Mouse (Mus musculus) mesoderm, embryonic 11.5 days (tissue): ENCODE measurements around the gene Bcl2l2.

ENCODE experiments used
- DNase-seq: peaks from one replicate; pipeline ENCODE4 v3.0.0-alpha.2; 2012; ENCODE audit warnings: low read depth, low spot score

Bcl2l2 gene

DNA sequence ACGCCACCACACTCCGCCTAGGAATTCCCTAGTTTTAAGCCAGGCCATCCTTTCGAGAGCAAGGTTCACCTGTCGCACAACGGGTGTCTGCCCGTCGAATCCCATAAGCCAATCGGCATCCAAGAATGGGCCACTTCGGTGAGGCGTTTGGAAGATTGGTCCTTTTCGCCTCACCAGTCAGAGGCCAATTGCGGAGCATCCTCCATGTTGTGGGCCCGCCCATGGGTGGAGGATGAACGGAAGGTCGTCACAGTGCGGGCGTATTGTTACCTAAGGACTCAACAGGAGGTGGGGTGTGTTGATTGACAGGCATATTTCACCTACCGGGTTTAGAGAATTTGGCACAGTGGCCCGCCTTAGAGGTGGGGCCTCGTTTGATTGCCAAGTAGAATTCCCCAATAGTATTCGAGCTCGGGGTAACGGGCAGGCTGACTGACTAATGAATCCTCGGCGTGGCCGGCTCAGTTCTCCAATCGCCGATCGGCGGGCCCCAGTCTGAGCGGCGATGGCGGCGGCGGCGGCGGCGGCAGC lies 10.5 kb downstream of the Bcl2l2 start:
- peak; percentile 99 for DNase-seq

DNA sequence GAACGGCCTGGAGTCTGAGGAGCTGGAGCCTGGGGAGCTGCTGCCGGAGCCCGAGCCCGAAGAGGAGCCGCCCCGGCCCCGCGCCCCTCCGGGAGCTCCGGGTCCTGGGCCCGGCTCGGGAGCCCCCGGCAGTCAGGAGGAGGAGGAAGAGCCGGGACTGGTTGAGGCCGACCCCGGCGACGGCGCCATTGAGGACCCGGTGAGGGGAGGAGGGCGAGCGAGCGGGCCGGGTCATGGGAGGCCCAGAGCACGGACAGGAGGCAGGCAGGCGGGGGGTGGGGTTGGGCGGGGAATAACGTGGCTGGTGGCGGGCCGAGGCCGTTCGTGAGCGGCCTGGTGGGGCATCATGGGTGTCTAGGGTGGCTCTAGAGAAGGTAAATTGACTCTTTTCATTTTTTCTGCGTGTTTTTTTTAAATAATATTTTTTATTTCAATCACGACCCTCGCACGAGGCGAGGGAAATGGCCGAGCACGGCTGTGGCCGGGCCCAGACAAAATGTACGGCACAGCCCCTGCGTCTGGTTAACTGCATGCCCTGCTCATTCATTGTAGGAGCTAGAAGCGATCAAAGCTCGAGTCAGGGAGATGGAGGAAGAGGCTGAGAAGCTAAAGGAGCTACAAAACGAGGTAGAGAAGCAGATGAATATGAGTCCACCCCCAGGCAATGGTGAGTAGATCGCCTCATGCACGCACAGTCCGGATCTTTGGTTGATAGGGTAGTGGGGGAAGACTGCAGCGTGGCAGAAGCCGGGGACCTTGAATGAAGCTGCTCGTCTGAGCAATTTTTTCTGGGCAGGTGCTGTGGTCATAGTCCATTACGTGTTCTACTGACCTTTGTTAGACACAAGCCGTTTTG lies 11.3 kb downstream of the Bcl2l2 start:
- DNase-seq = no peak

DNA sequence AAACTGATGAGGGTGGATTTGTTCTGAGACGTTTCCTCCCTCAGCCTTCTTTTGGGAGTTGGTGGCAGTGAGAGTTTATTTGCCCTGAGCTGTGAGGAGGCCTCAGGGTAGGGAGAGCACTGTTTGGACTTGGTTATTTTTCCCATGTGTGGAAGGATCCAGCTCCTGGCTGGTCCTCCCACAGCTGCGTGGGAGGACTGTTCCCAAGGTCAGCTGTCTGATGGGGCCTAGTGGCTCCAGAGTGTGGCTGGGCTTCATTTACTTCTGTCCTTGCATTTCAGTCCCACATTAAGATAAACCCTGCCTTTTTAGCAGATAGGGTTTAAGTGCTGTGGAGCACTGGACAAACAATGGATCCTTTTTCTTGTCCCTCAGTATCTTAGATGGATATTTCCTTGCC lies 14.3 kb downstream of the Bcl2l2 start:
- no peak for DNase-seq

DNA sequence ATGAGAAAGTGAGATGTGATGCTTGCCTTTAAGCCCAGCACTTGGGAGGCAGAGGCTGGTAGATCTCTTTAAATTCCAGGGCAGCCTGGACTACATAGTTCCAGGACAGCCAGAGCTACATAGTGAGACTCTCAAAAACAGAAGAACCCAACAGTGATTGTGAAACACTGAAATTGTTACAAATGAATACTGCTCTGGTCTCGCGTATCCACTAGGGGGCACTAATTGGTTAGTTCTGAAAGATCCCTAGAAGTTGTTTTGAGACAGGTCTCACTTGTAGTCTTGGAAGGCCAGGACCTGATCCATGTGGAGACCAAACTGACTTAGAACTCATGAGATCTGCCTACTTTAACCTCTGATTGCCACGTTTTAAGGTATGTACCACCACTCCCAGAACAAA lies 17.2 kb downstream of the Bcl2l2 start:
- peak; percentile 85 for DNase-seq

DNA sequence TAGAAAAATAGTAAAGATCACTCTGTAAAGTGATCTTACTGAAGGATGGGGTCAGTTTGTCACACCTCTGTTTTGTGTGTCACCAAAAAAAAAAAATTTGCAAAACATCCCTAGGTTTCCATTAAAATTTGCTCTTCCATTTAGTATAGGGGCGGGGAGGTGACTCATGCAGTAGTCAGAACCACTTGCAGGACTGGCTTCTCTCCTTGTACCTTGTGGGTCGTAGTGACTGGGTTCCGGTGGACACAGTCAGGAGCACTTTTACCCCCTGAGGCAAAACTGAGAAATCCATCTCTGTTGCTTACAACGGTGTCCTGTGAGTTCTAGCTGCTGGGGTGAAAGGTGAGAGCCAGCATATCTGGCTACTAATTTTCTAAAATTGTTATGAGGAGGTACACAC lies 20.5 kb downstream of the Bcl2l2 start:
- no peak for DNase-seq

DNA sequence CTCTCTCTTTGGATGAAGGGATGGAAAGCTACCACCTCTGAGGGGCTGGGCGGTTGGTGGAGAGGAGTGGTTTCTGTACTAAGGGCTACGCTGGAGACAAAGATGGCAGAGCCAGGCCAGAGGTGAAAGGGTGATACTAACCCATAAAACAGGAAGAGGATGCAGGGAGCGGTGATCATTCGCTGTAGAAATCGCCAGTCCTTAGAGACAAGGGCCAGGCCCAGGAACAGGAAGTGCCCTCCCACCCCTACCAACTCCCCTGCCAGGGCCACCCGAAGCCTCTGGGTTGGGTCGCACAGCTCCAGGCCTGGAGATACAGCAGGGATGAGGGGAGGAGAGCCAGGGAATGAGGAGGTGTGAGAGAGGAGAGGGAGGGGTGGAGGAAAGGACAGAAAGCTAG lies 25.5 kb downstream of the Bcl2l2 start:
- DNase-seq = no peak

DNA sequence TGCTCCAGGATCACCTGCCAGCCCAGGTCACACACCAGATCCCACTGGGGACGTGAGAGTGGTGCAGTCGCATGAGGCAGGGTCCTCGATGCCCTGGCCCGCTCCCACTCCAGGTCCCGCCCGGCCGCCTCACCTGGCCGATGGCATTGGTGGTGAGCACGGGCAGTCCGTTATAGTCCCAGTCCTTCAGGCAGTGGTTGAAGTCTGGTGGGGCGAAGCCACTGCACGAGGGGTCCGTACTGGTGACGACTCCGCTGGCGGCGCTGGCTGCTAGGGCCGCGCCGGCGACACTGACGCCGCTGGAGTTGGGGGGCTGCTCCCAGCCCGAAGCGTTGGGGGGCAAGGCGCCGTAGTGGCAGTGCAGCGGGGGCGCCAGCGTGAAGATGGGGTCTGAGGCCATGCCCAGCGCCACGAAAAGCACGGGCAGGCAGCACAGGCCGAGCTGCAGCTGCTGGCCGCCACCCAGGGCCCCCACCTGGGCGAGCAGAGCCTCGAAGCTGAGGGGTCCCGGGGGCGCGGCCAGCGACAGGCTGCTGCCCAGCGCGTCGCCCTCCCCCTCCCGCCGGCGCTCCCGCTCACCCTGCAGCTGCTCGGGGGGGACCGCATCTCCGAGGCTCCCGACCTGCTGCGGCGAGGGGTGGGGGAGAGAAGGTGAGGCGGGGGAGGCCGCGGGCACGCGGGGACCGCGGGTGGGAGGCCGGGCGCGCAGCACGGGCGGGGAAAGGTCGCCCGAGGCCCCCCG lies 29.1 kb downstream of the Bcl2l2 start:
- no peak for DNase-seq

DNA sequence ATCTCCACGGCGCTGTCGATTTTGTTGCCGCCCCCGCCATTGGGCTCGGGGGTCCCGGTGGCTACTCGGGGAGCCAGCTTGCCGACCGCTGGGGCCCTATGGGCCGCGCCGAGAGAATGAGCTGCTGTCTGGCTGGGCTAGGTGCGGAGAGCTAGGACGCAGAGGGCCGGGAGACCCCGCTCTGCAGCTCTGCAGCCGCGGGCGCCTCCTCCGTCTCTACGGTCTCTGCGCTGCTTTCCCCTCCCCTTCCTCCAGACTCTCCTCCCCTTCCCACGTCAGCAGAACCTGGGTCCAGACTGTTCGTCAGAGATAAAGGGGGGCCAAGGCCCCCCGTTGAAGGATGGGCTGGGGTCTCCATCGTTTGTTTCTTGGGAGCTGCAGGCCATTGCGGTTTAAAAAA lies 29.7 kb downstream of the Bcl2l2 start, which contains the start of gene Slc22a17:
Gene Slc22a17, minus strand, starts transcription at position 247 of the 400 bp plus-strand sequence.
- DNase-seq = peak; percentile 87

DNA sequence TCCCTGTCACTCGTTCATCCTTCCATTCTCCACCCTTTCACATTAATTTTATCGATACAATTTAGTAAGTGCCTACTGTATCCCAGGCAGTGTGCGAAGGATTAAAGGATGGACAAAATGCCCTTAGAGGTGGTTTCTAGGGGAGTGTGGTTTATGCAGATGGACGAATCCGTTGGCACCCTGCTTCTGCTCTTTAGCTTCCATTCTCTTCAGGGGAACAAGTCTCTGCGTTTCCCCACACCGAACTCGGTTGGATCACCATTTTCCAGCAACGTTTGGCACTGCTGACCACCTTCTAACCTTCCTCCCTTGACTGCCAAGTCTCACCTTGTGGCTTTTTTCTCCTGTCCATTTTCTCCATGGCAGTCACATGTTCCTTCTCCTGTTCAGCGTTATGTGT lies 30.2 kb downstream of the Bcl2l2 start:
- no peak for DNase-seq

DNA sequence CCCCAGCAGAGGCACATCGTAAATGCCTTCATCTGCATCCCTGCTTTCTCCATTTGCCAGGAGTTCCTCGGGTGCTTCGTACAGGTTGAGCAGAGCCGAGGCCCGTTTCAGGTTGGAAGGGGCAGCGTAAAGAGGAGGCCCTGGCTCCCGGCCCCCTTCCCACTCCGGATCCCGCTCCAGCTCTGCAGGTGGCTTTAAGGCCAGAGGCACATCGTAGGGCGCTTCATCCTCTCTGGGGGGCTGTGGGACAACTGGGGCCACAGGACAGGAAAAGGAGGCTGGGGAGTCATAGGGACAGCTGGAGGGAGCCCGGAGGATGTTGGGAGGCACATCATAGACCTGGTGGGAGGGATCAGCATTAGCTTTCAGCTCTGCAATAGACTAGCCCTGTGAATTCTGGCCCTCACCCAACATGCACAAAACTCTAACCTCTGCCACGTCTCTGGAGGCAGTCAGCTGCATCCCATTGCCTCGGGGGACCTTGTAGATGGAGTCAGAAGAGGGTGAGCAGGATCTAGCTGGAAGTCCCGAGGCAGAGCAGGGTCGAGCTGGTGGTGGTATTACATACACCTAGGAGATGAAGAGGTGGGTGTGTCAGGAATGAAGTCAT lies 37.0 kb downstream of the Bcl2l2 start:
- DNase-seq = no peak

DNA sequence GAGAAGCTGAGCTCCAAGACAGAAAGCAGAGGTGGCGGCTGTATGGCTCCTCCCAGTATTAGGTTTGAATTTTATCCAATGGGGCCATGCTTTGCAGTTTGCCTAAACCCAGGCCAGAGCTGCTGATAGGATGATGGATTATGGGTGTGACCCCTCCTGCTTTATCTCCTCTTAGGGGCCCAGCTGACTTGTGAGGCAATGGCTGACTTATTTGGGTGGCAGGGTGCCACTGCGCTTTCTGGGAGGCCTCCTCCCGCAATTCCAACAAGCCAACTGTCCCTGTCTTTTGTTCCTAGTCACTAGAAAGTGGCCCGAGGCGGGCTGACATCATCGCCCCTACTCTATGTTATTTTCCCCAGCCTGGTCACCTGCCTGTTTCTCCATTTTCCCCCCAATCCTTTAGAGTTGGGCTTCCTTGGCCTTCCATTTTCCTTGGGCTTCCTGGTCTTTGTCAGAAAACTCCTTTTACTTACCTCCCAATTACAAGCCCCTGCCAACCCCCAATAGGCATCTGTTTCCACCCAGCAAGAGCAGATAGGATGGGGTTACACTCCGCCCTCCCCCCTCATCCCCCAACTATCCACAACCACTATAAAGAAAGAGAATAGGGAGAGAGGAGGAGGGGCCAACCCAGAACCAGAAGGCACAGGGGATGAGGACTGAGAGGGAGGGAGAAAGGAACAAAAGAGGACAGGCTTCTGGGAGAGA lies 41.6 kb downstream of the Bcl2l2 start:
- DNase-seq = peak; percentile 74

DNA sequence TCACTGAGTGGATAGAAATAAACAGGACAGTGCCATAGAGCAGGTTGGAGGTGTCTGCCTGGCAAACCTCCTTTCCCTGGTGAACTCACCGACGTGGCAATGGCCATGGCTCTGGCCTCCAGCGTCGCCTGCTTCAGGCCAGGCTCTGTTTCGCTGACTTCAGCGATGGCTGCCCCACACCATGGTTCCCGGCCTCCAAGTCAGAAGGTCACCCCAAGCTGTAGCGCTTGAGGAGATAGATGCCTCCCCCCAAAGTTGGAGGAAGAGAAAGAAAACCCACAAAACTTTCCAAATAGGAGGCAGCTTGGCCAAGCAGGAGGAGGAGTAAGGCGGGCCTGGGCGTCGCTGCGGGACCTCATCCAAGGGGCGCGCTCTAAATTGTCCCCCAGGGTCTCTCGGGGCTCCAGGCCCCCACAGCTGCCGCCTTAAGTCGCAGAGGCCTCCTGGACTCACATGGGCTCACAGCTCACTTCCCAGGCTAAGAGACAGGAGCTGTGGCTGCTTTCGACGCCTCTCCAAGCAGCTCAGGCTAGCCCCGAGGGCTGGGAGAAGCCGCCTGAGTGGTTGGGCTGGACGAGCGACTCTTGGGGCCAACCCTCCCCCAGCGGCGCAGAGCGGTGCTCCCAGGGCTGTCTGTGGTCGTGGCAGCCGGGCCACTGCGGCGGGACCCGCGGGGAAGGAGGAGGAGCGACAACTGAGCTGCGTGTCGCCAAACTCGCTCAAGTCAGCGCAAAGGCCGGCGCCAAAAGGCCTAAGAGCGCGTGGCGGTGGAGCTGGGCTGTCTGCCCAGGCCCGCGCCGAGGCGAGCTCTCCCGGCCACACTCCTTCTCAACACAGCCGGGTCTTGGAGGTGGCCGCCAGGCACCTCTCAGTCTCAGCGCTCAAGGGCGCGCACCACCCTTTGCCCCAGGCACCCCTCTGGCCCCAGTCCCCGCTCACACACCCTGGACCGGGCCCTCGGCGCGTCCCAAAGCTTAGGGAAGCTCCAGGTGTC lies 42.5 kb downstream of the Bcl2l2 start, which contains the start of gene Efs:
Gene Efs, minus strand, starts transcription at position 778 of the 994 bp plus-strand sequence.
- peak; percentile 70 for DNase-seq

DNA sequence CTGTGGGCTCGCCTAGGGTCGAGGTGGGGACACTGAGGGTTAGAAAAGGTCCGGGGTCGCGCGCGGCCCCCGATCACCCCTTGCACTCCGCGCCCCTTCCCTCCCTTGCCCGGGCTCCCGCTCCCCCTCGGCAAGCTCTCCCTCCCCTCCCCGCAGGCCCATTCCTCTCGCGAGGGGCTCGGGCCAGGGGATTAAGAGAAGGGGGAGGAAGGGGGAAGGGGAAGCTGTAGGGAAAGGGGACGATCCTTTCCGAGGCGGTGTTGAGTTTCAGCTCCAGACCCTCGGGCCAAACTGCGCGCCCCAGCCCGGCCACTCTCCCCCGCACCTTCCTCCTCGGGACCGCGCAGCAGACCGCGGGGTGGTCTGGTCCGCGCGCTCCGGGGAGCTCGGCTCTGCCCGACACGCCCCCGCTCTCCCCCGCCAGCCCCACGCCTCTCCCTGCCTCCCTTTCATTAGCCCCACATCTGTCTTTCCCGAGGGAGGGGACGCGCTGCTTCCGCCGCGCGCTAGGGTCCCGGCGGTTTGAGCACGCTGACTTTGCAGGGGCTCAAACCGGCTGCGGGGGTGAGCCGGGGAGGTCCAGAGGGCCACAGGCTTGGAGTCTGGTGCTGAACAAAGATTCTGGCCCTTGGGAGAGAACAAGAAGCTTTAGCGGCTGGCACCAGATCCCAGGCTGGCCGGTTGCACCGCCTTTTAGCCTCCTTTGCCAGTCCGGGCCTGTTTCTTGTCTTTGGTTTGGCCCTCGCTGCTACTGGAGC lies 43.4 kb downstream of the Bcl2l2 start:
- peak; percentile 92 for DNase-seq

DNA sequence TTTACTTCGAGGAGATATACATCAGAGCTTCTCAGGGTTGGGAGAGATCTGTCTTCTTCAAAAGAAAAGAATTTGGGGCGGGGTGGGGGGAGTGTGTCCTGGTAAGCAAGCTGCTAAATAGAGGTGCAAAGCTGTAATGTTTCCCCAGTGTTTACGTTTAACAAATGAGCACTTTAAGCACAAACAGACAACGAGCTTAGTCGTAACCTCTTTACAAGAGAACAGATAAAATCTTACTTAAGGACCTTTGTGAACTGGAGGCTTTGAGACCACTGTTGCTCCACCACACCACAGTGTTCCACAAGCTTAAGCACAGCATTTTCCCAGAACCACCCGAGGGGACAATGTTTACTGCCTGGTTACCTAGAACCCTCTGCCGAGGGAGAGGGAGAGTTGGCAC lies 44.1 kb downstream of the Bcl2l2 start:
- no peak for DNase-seq

DNA sequence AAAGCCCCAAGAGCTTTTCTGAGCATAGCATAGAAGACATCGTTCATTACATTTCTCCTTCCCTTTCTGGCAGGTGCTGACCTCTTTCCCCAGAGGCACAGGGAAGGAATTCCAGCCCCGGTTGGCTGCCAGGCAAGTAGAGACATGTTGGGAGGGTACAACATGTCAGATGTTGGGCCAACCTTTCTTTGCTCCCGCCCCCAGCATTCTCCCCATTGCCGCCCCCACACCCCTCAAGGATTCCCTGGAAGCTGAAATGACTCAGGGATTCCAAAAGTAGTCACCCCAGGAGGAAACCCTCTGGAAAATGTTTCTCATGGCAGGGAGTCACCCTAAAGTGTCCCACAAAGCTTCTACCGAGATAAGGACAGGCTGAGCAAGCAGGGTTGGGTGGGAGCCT lies 46.6 kb downstream of the Bcl2l2 start:
- DNase-seq = no peak

DNA sequence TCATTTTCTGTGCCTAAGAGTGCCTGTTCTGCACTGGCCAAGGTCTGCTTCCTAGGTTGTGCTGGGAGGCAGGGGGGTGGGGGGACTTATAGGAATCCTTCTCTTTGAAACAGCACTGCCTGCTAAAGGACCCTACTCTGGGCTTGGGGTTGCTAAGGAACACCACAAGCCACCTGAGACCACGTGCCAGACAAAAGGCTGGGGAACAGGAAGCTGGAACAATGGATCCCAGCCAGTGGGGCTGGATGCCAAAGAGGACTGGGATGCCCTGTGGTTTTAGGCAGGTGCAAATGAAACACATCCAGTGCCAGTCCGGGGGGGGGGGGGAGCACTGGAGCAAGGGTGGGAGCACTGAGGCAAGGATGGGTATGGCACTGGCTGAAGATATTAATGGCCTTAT lies 47.3 kb downstream of the Bcl2l2 start:
- no peak for DNase-seq

DNA sequence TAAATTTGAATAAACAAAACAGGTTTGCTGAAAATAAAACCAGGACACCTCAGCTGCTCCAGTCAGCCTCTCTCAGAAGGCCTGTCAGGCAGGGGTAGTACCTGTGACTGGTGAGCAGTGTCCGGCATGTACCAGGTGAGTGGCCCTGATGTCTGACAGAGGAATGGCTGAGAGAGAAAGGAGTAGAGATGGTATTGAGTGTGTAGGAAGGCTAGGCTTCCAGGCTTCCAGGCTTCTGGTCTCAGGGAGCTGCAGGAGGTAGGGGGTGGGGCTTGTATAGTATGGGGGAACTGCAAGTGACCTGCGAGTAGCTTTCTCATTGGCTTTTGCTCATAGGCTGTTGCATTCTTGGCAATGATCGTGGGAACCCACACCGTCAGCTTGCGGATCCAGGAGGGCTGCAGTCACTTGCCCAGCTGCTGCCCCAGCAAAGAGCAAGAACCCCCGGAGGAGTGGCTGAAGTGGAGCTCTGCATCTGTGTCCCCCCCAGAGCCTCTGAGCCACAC lies 49.5 kb downstream of the Bcl2l2 start, which contains the start of gene Il25:
Gene Il25, plus strand, starts transcription at position 51 of the 506 bp plus-strand sequence.
- DNase-seq = no peak

DNA sequence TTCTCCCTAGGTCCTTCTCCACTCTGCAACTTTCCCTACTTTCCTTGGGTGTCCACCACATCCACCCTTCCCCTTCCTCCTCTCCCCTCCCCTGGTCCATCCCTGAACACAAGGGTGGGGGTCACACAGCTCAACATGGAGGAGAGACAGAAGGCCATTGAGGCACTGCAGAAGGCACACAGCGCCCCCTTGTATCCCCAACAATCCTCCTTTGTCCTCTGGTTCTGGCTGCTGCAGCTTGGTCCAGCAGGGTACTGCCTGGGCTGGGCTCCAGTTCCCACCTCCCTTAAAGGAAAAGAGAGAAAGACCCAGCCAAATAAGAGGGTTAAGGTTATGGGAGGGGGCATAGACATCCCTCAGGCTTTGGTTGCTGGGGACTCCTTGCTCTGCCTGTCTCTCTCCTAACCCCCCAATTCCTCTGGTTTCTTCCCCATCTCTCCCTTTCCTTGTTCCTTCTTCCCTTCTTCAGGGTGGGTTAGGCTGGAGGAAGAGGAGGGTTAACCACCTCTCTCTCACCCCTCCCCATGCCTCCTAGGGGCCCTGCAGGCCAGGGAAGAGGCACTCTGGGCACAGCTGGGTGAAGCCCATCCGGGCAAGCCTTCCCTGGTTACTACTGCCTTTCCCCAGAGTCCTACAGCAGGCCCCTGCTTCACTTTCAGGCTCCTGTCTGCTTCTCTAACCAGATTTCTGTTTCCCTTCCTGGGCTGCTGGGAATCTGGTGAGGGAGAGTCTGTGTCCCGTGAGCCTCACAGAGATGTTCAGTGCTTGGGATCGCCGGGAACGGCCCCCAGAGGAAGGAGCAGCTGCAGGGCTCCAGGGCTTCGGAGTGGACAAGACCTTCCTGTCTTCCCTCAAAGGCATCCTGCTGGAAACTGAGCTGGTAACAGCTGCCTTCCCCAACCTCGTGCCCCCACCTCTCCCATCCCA lies 53.0 kb downstream of the Bcl2l2 start, which contains the start of gene Cmtm5:
Gene Cmtm5, plus strand, starts transcription at position 358 of the 927 bp plus-strand sequence.
- DNase-seq = no peak
